15 mouse cellular contexts compared by ENCODE assay signal in the genomic region with DNA sequence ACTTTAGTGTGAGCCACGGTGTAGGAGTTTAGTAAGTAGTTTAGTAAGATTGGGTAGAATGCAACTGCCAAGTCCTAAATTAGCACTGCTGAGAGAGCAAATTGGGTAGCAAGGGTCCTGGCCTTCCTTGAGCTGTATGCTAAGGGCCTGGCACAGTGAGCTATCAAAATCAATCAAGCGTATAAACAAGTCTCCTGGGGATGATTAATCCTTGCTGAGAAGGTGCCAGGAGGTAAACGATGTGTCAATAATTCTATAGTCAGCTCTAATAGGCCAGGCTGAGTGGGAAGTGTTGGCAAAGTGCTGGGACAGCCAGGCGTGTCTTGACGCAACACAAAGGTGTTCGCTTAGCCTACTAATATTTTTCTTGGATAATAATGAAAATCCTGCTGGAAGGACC.
DNase-seq lines count a peak whose midpoint lies in the region; ATAC-seq lines count a peak whose summit lies in the region.
"Had no signal": no experiment of that assay in that cellular context is flagged by ENCODE, and none has a peak within 500 bp of the region (broad histone marks: within the 10 kb centered on the region; RNA-seq: fewer than 3 reads in every experiment).

No protein-coding gene starts in this region.

- ATAC-seq in intestine, embryonic 16.5 days = no peak

- H3K4me1 ChIP-seq in intestine, embryonic 16.5 days (ENCODE audit: control insufficient read depth, insufficient read depth, low read length) = no peaks in the 10 kb centered on the region; the same call in 1 of the 2 replicates
- H3K4me1 ChIP-seq: embryonic facial prominence, embryonic 15.5 days; liver, embryonic 13.5 days had no signal

- no peak overlapping the region for H3K9ac ChIP-seq in intestine, embryonic 16.5 days (ENCODE audit: low read depth, low read length)
- H3K9ac ChIP-seq: embryonic facial prominence, embryonic 15.5 days; liver, embryonic 13.5 days had no signal

- H3K36me3 ChIP-seq in intestine, embryonic 16.5 days (ENCODE audit: control insufficient read depth, insufficient read depth, low read length) = no peaks in the 10 kb centered on the region
- H3K36me3 ChIP-seq: embryonic facial prominence, embryonic 15.5 days; liver, embryonic 13.5 days had no signal

- H3K27ac ChIP-seq in intestine, embryonic 16.5 days (ENCODE audit: low read length) = no peak overlapping the region
- H3K27ac ChIP-seq: embryonic facial prominence, embryonic 15.5 days; gastrocnemius, adult 2 months; liver, embryonic 13.5 days; macrophage had no signal

- H3K4me2 ChIP-seq in intestine, embryonic 16.5 days (ENCODE audit: low read depth, low read length) = no peak overlapping the region
- H3K4me2 ChIP-seq: embryonic facial prominence, embryonic 15.5 days; heart, embryonic 11.5 days; liver, embryonic 13.5 days had no signal

- DNase-seq in kidney, postnatal 14 days = peak; percentile 2
- DNase-seq in kidney, postnatal 10 days = no peak
- peak; percentile 89 for DNase-seq in NIH3T3 (ENCODE audit: low read depth)
- DNase-seq in embryo, embryonic 11 days = peak; percentile 16
- peak; percentile 36 for DNase-seq in mesoderm, embryonic 11.5 days (ENCODE audit: low read depth, low spot score)
- DNase-seq in ovary, postnatal 36 days (ENCODE audit: low spot score) = no peak
- DNase-seq: adrenal gland, postnatal 25 days; cerebellum, adult 18-20 months; gastrocnemius, adult 2 months; liver, embryonic 13.5 days; right cerebral cortex, postnatal 14 days had no signal

- no peaks in the 10 kb centered on the region for H3K27me3 ChIP-seq in intestine, embryonic 16.5 days (replicated peaks; ENCODE audit: control insufficient read depth, insufficient read depth, low read length)
- H3K27me3 ChIP-seq: embryonic facial prominence, embryonic 15.5 days; liver, embryonic 13.5 days had no signal

- whole genome bisulfite sequencing in intestine, embryonic 16.5 days = 59% methylated on average over 6 of the region's 6 CpGs

- no peaks in the 10 kb centered on the region for H3K9me3 ChIP-seq in intestine, embryonic 16.5 days (ENCODE audit: control insufficient read depth, low read length)
- H3K9me3 ChIP-seq: embryonic facial prominence, embryonic 15.5 days; liver, embryonic 13.5 days had no signal

- no peak overlapping the region for H3K4me3 ChIP-seq in intestine, embryonic 16.5 days (ENCODE audit: low read length)
- H3K4me3 ChIP-seq: embryonic facial prominence, embryonic 15.5 days; gastrocnemius, adult 2 months; liver, embryonic 13.5 days had no signal

Comparison
In these comparisons a context has a peak if more than half of its experiments do, and no peak if none do; other contexts are left out.
1. DNase-seq: peak in kidney, postnatal 14 days (single experiment), NIH3T3 (single experiment), embryo, embryonic 11 days (single experiment) and mesoderm, embryonic 11.5 days (single experiment); none in kidney, postnatal 10 days (single experiment) and ovary, postnatal 36 days (single experiment).